ENCODE assay signal across 17 mouse cellular contexts in genomic region chr11:50477486-50478070, GRCm38 (mm10). TPM values are rescaled to one million over a fixed set of nuclear protein-coding genes. Genes with fewer than 3 reads are reported as not detected.
A peak's percentile ranks its signal among the peaks of the same experiment; 100 is the strongest.
DNase-seq lines count a peak whose midpoint lies in the region; ATAC-seq and TF ChIP-seq lines count a peak whose summit lies in the region.
"Had no signal": no experiment of that assay in that cellular context is flagged by ENCODE, and none has a peak within 500 bp of the region (broad histone marks: within the 10 kb centered on the region; RNA-seq: fewer than 3 reads in every experiment).

No protein-coding gene starts in this region.

- no peaks in the 10 kb centered on the region for H3K27me3 ChIP-seq in heart, embryonic 16.5 days (ENCODE audit: control insufficient read depth, insufficient read depth, low read length)
- H3K27me3 ChIP-seq in midbrain, embryonic 15.5 days (replicated peaks) = no peaks in the 10 kb centered on the region
- H3K27me3 ChIP-seq in midbrain, embryonic 16.5 days (ENCODE audit: control insufficient read depth, insufficient read depth, low read depth, low read length) = no peaks in the 10 kb centered on the region
- H3K27me3 ChIP-seq: embryonic facial prominence, embryonic 13.5 days; liver, embryonic 15.5 days had no signal

- no peak for TF ChIP-seq CTCF in gastrocnemius, adult 2 months (IDR thresholded peaks at IDR 0.05)

- H3K4me3 ChIP-seq in gastrocnemius, adult 2 months = peak overlapping the region; percentile 63
- no peak overlapping the region for H3K4me3 ChIP-seq in heart, embryonic 16.5 days (ENCODE audit: low read length)
- no peak overlapping the region for H3K4me3 ChIP-seq in midbrain, embryonic 15.5 days
- H3K4me3 ChIP-seq in midbrain, embryonic 16.5 days (ENCODE audit: low read depth, low read length) = no peak overlapping the region
- H3K4me3 ChIP-seq: embryonic facial prominence, embryonic 13.5 days; liver, embryonic 15.5 days had no signal

- 46% methylated on average over 11 of the region's 11 CpGs for WGBS in heart, embryonic 16.5 days
- WGBS in midbrain, embryonic 15.5 days = 72% methylated on average over 11 of the region's 11 CpGs
- WGBS in midbrain, embryonic 16.5 days = 69% methylated on average over 11 of the region's 11 CpGs

- no peaks in the 10 kb centered on the region; the same call in 1 of the 2 replicates for H3K9me3 ChIP-seq in heart, embryonic 16.5 days (replicated peaks; ENCODE audit: control insufficient read depth, low read length)
- no peaks in the 10 kb centered on the region for H3K9me3 ChIP-seq in midbrain, embryonic 15.5 days
- no peaks in the 10 kb centered on the region for H3K9me3 ChIP-seq in midbrain, embryonic 16.5 days (replicated peaks; ENCODE audit: control insufficient read depth, low read length, poor library complexity, severe bottlenecking)
- H3K9me3 ChIP-seq: embryonic facial prominence, embryonic 13.5 days had no signal

- H3K9ac ChIP-seq in heart, embryonic 16.5 days (ENCODE audit: low read length) = no peak overlapping the region
- H3K9ac ChIP-seq in midbrain, embryonic 15.5 days = no peak overlapping the region
- no peak overlapping the region for H3K9ac ChIP-seq in midbrain, embryonic 16.5 days (ENCODE audit: low read depth, low read length)
- H3K9ac ChIP-seq: embryonic facial prominence, embryonic 13.5 days; liver, embryonic 15.5 days had no signal

- peak overlapping the region; percentile 41 for H3K4me2 ChIP-seq in heart, embryonic 16.5 days (ENCODE audit: low read depth, low read length)
- no peak overlapping the region for H3K4me2 ChIP-seq in midbrain, embryonic 15.5 days
- H3K4me2 ChIP-seq in midbrain, embryonic 16.5 days (ENCODE audit: low read length) = no peak overlapping the region
- H3K4me2 ChIP-seq: embryonic facial prominence, embryonic 13.5 days; liver, embryonic 15.5 days had no signal

- 0 out of 2 replicates have a peak, but pooled peaks have one; percentile 26 for ATAC-seq in heart, embryonic 16.5 days (replicated peaks; ENCODE audit: extremely low read depth, insufficient read depth, low FRiP score)
- peak; percentile 27; the same call in 1 of the 2 replicates for ATAC-seq in midbrain, embryonic 15.5 days (replicated peaks)
- no peak for ATAC-seq in midbrain, embryonic 16.5 days
- ATAC-seq: inflammation-experienced regulatory T-cells, adult 6 months; lung, postnatal 0 days had no signal

- H3K27ac ChIP-seq in gastrocnemius, adult 2 months = peak overlapping the region; percentile 89
- peak overlapping the region; percentile 64 for H3K27ac ChIP-seq in heart, embryonic 16.5 days (ENCODE audit: low read length)
- H3K27ac ChIP-seq in midbrain, embryonic 15.5 days = no peak overlapping the region
- H3K27ac ChIP-seq in midbrain, embryonic 16.5 days (ENCODE audit: low read length) = no peak overlapping the region
- H3K27ac ChIP-seq: embryonic facial prominence, embryonic 13.5 days; liver, embryonic 15.5 days had no signal

- intact Hi-C loops in gastrocnemius, adult 2 months (cut with DNase I) = no loop called here

- DNase-seq in gastrocnemius, adult 2 months = peak; percentile 74
- no peak for DNase-seq in gastrocnemius, postnatal 4 days (ENCODE audit: low spot score in 2 of 2)
- DNase-seq in heart, adult 9 months (ENCODE audit: low spot score in 2 of 2) = no peak
- peak; percentile 74 for DNase-seq in skeletal muscle tissue, adult 2 months (ENCODE audit: low read depth, low spot score)
- DNase-seq: adrenal gland, postnatal 25 days; cerebellum, adult 8-10 months; kidney, adult 8-10 months; layer of hippocampus, adult 9-11 months; right cerebral cortex, postnatal 14 days; thymus, postnatal 25 days had no signal

- peaks cover 16% of the 10 kb centered on the region for H3K4me1 ChIP-seq in heart, embryonic 16.5 days (ENCODE audit: control insufficient read depth, insufficient read depth, low read length)
- peaks cover 11% of the 10 kb centered on the region; the same call in 1 of the 2 replicates for H3K4me1 ChIP-seq in midbrain, embryonic 15.5 days
- 0 out of 2 replicates have a peak, but pooled peaks cover 4% of the 10 kb centered on the region for H3K4me1 ChIP-seq in midbrain, embryonic 16.5 days (ENCODE audit: control insufficient read depth, insufficient read depth, low read length)
- H3K4me1 ChIP-seq: liver, embryonic 15.5 days had no signal

- no peaks in the 10 kb centered on the region for H3K36me3 ChIP-seq in heart, embryonic 16.5 days (ENCODE audit: control insufficient read depth, insufficient read depth)
- H3K36me3 ChIP-seq in midbrain, embryonic 15.5 days (replicated peaks) = no peaks in the 10 kb centered on the region
- no peaks in the 10 kb centered on the region for H3K36me3 ChIP-seq in midbrain, embryonic 16.5 days (ENCODE audit: control insufficient read depth, insufficient read depth, low read length)
- H3K36me3 ChIP-seq: embryonic facial prominence, embryonic 13.5 days; liver, embryonic 15.5 days had no signal

RNA-seq across cellular contexts. Expression of gene Rufy1, which starts 46.7 kb away (rescaled TPM):
- 10 to 100 TPM; 24.3 to 27.0 TPM for total RNA-seq in gastrocnemius, adult 2 months (2021)
- total RNA-seq in gastrocnemius, postnatal 4 days (2021) = 10 to 100 TPM; 22.3 to 23.5 TPM
- 31.1 and 33.4 TPM in 2 replicates for polyA plus RNA-seq in heart, embryonic 16.5 days (2015; fragmentation: Nextera tagmentation; extraction: Ambion mirVana)
- 28.1 and 29.5 TPM in 2 replicates for polyA plus RNA-seq in midbrain, embryonic 15.5 days (2015; fragmentation: Nextera tagmentation; extraction: Ambion mirVana)
- 30.6 and 31.5 TPM in 2 replicates for polyA plus RNA-seq in midbrain, embryonic 16.5 days (2015; fragmentation: Nextera tagmentation; extraction: Ambion mirVana)

Comparison
In these comparisons a context has a peak if more than half of its experiments do, and no peak if none do; other contexts are left out.
1. DNase-seq: peak in gastrocnemius, adult 2 months (single experiment) and skeletal muscle tissue, adult 2 months (single experiment); none in gastrocnemius, postnatal 4 days (0 of 2) and heart, adult 9 months (0 of 2).
2. H3K27ac ChIP-seq: peak in gastrocnemius, adult 2 months (single experiment) and heart, embryonic 16.5 days (single experiment); none in midbrain, embryonic 15.5 days (single experiment) and midbrain, embryonic 16.5 days (single experiment).